Mouse (Mus musculus) heart, embryonic 14.5 days (tissue): ENCODE data around the gene Fbxw11. TPM values are rescaled to one million over a fixed set of nuclear protein-coding genes. Genes with fewer than 3 reads are reported as not detected.

Experiments used
- ATAC-seq: fragments of 200-750 bp; cut with Nextera tagmentation; 2 replicates; pipeline ENCODE4 v1.8.0; 2017; ENCODE audit warnings: low read depth, moderate TSS enrichment; ENCODE audit not compliant: insufficient number of reproducible peaks, insufficient read depth, low FRiP score
- H3K27ac ChIP-seq, 2 experiments: fragments of 200-500 bp in 1 of 2; fragments of 300-500 bp in 1 of 2; sonication (generic) in 1 of 2; replicated peaks in 1 of 2; 2 replicates each; pipeline ENCODE4 v1.5.1; 2012 to 2014; ENCODE audit warnings: low read depth in 2 of 2, low read length in 2 of 2, control low read depth in 1 of 2, mild to moderate bottlenecking in 1 of 2, mixed read lengths in 1 of 2; ENCODE audit not compliant: control insufficient read depth in 1 of 2, insufficient read depth in 1 of 2
- H3K27me3 ChIP-seq: fragments of 300-500 bp; sonication (generic); 2 replicates; pipeline ENCODE4 v1.6.1; 2014; ENCODE audit warnings: mild to moderate bottlenecking, low read length, control low read depth; ENCODE audit not compliant: control insufficient read depth, insufficient read depth
- H3K36me3 ChIP-seq: fragments of 300-500 bp; sonication (generic); 2 replicates; pipeline ENCODE4 v1.6.1; 2014; ENCODE audit warnings: mild to moderate bottlenecking, control low read depth, low read length, mixed read lengths; ENCODE audit not compliant: control insufficient read depth, insufficient read depth
- H3K4me1 ChIP-seq, 2 experiments: fragments of 200-500 bp in 1 of 2; fragments of 300-500 bp in 1 of 2; sonication (generic) in 1 of 2; 2 replicates each; pipeline ENCODE4 v1.6.1; 2012 to 2014; ENCODE audit warnings: low read length in 2 of 2, control low read depth in 1 of 2, mixed read lengths in 1 of 2; ENCODE audit not compliant: control insufficient read depth in 2 of 2, insufficient read depth in 2 of 2
- H3K4me2 ChIP-seq: fragments of 300-500 bp; sonication (generic); 2 replicates; pipeline ENCODE4 v1.6.1; 2014; ENCODE audit warnings: mild to moderate bottlenecking, low read length
- H3K4me3 ChIP-seq, 2 experiments: fragments of 200-500 bp in 1 of 2; fragments of 300-500 bp in 1 of 2; sonication (generic) in 1 of 2; 2 replicates each; pipeline ENCODE4 v1.5.1; 2012 to 2014; ENCODE audit warnings: low read length in 2 of 2, mild to moderate bottlenecking in 2 of 2, control low read depth in 1 of 2, low read depth in 1 of 2, moderate library complexity in 1 of 2; ENCODE audit not compliant: control insufficient read depth in 1 of 2, insufficient read depth in 1 of 2
- H3K9ac ChIP-seq: fragments of 300-500 bp; sonication (generic); 2 replicates; pipeline ENCODE4 v1.6.1; 2014; ENCODE audit warnings: mild to moderate bottlenecking, low read length
- H3K9me3 ChIP-seq: fragments of 300-500 bp; sonication (generic); 2 replicates; pipeline ENCODE4 v1.6.1; 2016; ENCODE audit warnings: low read length, control low read depth; ENCODE audit not compliant: control insufficient read depth
- WGBS: fragments of 180-500 bp; shearing (Covaris S2); extraction: QIAGEN DNeasy Blood & Tissue Kit; methylation state at CpG from one replicate; pipeline ENCODE4 v1.1.7; 2014; 5-methylcytosine and 5-hydroxymethylcytosine counted together
- polyA plus RNA-seq: library from polyadenylated mRNA; unstranded; fragments of >200 nt; fragmentation: Nextera tagmentation; extraction: Ambion mirVana; gene quantifications from 2 replicates; pipeline ENCODE4 v1.2.1, GENCODE M21; 2014

Gene Fbxw11
- polyA plus RNA-seq, 1 experiment from 2014 or later: 63.1 TPM

- no peak overlapping the region for H3K9ac ChIP-seq
- WGBS: 65% methylated on average over 1 of the region's 1 CpGs
- no peak overlapping the region for H3K4me2 ChIP-seq
- H3K36me3 ChIP-seq: no peaks in the 10 kb centered on the region
- peaks cover 3 to 4% of the 10 kb centered on the region in 2 experiments; a peak in 2 of 4 replicates for H3K4me1 ChIP-seq
- no peak overlapping the region for H3K4me3 ChIP-seq
- no peak for ATAC-seq
- H3K27me3 ChIP-seq: no peaks in the 10 kb centered on the region
- H3K27ac ChIP-seq: no peak overlapping the region
- no peaks in the 10 kb centered on the region for H3K9me3 ChIP-seq
These were observed 16.8 kb upstream of the Fbxw11 start for GRCm38 (mm10) chr11:32625677-32626076.

DNA sequence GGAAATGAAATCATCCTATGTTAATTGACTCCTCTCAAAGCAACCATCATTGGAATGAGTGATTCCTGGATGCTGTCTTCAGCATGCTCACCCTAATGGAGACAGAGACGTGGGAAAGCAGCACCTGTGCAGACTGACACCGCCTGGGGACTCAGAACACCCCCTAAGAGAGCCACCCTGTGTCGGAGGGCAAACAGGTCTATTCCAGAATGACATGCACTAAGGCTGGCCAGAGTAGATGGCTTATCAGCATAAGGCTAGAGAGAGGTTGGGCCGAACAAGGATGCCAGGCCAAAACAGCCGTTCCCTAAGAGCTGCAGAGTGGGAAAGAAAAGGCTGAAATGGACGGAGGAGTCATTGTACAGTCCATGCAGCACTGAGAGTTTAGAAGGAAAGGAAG lies 16.4 kb upstream of the Fbxw11 start:
- no peak for ATAC-seq
- Histone ChIP-seq H3K9ac (no peak overlapping the region), H3K27ac (no peak overlapping the region), H3K4me3 (no peak overlapping the region), H3K27me3 (no peaks in the 10 kb centered on the region), H3K9me3 (no peaks in the 10 kb centered on the region), H3K4me2 (no peak overlapping the region), H3K36me3 (no peaks in the 10 kb centered on the region), H3K4me1 (peaks cover 3 to 4% of the 10 kb centered on the region in 2 experiments; a peak in 2 of 4 replicates)
- 68% methylated on average over 6 of the region's 6 CpGs for WGBS

DNA sequence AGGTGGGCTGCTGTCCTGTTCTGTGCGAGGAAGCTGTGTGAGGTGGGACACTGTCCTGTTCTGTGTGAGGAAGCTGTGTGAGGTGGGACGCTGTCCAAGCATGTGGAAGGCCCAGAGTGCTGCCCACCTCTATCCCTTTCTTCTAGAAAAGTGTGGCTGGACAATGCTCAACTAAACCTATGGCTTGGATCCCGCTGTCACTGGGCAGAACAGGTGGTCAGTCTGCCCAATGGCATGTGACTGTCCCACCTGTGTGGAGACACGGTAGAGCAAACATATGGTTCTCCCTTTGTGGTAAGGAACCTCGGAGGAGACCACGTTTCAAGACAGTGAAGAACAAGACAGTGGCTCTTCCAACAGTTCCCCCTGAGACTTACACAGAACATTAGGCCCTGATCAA lies 14.6 kb upstream of the Fbxw11 start:
- no peaks in the 10 kb centered on the region; a peak in 1 of 4 replicates for H3K4me1 ChIP-seq
- H3K27ac ChIP-seq: no peak overlapping the region
- WGBS: 82% methylated on average over 6 of the region's 6 CpGs
- no peaks in the 10 kb centered on the region for H3K27me3 ChIP-seq
- no peaks in the 10 kb centered on the region for H3K9me3 ChIP-seq
- H3K9ac ChIP-seq: no peak overlapping the region
- no peak for ATAC-seq
- no peak overlapping the region for H3K4me3 ChIP-seq
- H3K36me3 ChIP-seq: no peaks in the 10 kb centered on the region
- no peak overlapping the region for H3K4me2 ChIP-seq

GRCm38 (mm10) chr11:32629713-32630211 lies 12.8 kb upstream of the Fbxw11 start:
- ATAC-seq: no peak
- no peak overlapping the region for H3K9ac ChIP-seq
- H3K9me3 ChIP-seq: no peaks in the 10 kb centered on the region
- no peak overlapping the region for H3K4me3 ChIP-seq
- H3K36me3 ChIP-seq: no peaks in the 10 kb centered on the region
- WGBS: 81% methylated on average over 4 of the region's 4 CpGs
- no peaks in the 10 kb centered on the region; a peak in 1 of 4 replicates for H3K4me1 ChIP-seq
- no peak overlapping the region for H3K4me2 ChIP-seq
- no peak overlapping the region for H3K27ac ChIP-seq
- H3K27me3 ChIP-seq: no peaks in the 10 kb centered on the region

- no peak overlapping the region for H3K27ac ChIP-seq
- ATAC-seq: no peak
- no peak overlapping the region for H3K4me3 ChIP-seq
- H3K36me3 ChIP-seq: no peaks in the 10 kb centered on the region
- no peaks in the 10 kb centered on the region for H3K27me3 ChIP-seq
- H3K4me1 ChIP-seq: peaks cover 3 to 10% of the 10 kb centered on the region in 2 experiments
- no peaks in the 10 kb centered on the region for H3K9me3 ChIP-seq
- no peak overlapping the region for H3K9ac ChIP-seq
- WGBS: 95% methylated on average over 5 of the region's 5 CpGs
- H3K4me2 ChIP-seq: no peak overlapping the region
These were observed 9.9 kb upstream of the Fbxw11 start for GRCm38 (mm10) chr11:32632671-32633070.

DNA sequence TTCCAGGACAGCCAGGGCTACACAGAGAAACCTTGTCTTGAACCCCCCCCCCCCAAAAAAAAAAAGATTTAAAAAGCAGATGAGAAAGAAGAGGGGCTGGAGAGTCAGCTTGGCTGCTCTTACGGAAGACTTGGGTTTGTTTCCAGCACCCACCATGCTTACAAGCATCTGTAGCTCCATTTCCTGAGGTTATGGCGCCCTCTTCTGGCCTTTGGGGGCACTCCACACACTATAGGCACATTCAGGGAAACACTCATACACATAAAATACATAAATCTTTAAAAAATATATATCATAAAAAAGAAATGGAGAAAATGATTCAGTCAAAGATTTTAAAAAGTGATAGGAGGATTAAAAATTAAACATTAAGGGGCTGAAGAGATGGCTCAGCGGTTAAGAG lies 9.0 kb upstream of the Fbxw11 start:
- no peak overlapping the region for H3K4me3 ChIP-seq
- H3K4me2 ChIP-seq: no peak overlapping the region
- no peaks in the 10 kb centered on the region for H3K36me3 ChIP-seq
- no peak overlapping the region for H3K9ac ChIP-seq
- no peak overlapping the region for H3K27ac ChIP-seq
- peaks cover 3 to 10% of the 10 kb centered on the region in 2 experiments for H3K4me1 ChIP-seq
- ATAC-seq: no peak
- no peaks in the 10 kb centered on the region for H3K27me3 ChIP-seq
- no peaks in the 10 kb centered on the region for H3K9me3 ChIP-seq
- WGBS: 69% methylated on average over 3 of the region's 3 CpGs

GRCm38 (mm10) chr11:32634143-32634542 lies 8.4 kb upstream of the Fbxw11 start:
- Histone ChIP-seq H3K9me3 (no peaks in the 10 kb centered on the region), H3K4me3 (no peak overlapping the region), H3K4me1 (peaks cover 3 to 10% of the 10 kb centered on the region in 2 experiments), H3K27ac (no peak overlapping the region), H3K9ac (no peak overlapping the region), H3K27me3 (no peaks in the 10 kb centered on the region), H3K4me2 (no peak overlapping the region), H3K36me3 (no peaks in the 10 kb centered on the region)
- ATAC-seq: no peak
- 70% methylated on average over 2 of the region's 2 CpGs for WGBS

GRCm38 (mm10) chr11:32634842-32635241 lies 7.7 kb upstream of the Fbxw11 start:
- ATAC-seq: no peak
- Histone ChIP-seq H3K27me3 (no peaks in the 10 kb centered on the region), H3K4me1 (peaks cover 3 to 10% of the 10 kb centered on the region in 2 experiments), H3K9ac (no peak overlapping the region), H3K27ac (no peak overlapping the region), H3K4me2 (no peak overlapping the region), H3K9me3 (no peaks in the 10 kb centered on the region), H3K4me3 (no peak overlapping the region), H3K36me3 (no peaks in the 10 kb centered on the region)
- WGBS: 49% methylated on average over 2 of the region's 2 CpGs
